Comparison of ENCODE assay signal across 9 mouse cellular contexts in genomic region chr7:80583981-80584380, GRCm38 (mm10). TPM values are rescaled to one million over a fixed set of nuclear protein-coding genes. Genes with fewer than 3 reads are reported as not detected.
A peak's percentile ranks its signal among the peaks of the same experiment; 100 is the strongest.
DNase-seq lines count a peak whose midpoint lies in the region; ATAC-seq and TF ChIP-seq lines count a peak whose summit lies in the region.
"Had no signal": no experiment of that assay in that cellular context is flagged by ENCODE, and none has a peak within 500 bp of the region (broad histone marks: within the 10 kb centered on the region; RNA-seq: fewer than 3 reads in every experiment).

No protein-coding gene starts in this region.

- DNase-seq in forebrain, embryonic 10.5 days (ENCODE audit: extremely low spot score, low spot score): peak; percentile 23
- DNase-seq in ZHBTc4 (ENCODE audit: low read depth, low spot score): peak; percentile 69
- peak; percentile 34 for DNase-seq in embryo, embryonic 11.5 days (ENCODE audit: low read depth, low spot score)
- peak; percentile 50 to 63 for DNase-seq in heart, postnatal 36 days
- DNase-seq in layer of hippocampus, adult 2 months (ENCODE audit: low spot score in 2 of 2): peak; percentile 47 to 56
- DNase-seq in lung, postnatal 36 days: peak; percentile 86
- DNase-seq in retina, postnatal 7 days (ENCODE audit: low read depth, low spot score): peak; percentile 43

- peak; percentile 93 for TF ChIP-seq CTCF in layer of hippocampus, adult 2 months (conservative IDR thresholded peaks at IDR 0.05)

- no peak for ATAC-seq in forebrain, embryonic 12.5 days (ENCODE audit: low FRiP score)

- H3K4me1 ChIP-seq in forebrain, embryonic 10.5 days: peaks cover 31% of the 10 kb centered on the region
- H3K4me1 ChIP-seq in forebrain, embryonic 12.5 days: peaks cover 14% of the 10 kb centered on the region

- no peak overlapping the region for H3K4me3 ChIP-seq in forebrain, embryonic 10.5 days
- H3K4me3 ChIP-seq in forebrain, embryonic 12.5 days (replicated peaks): no peak overlapping the region
- H3K4me3 ChIP-seq in layer of hippocampus, adult 2 months: no peak overlapping the region
- H3K4me3 ChIP-seq: limb, embryonic 15.5 days had no signal

- 0 out of 2 replicates have a peak, but pooled peaks cover 4% of the 10 kb centered on the region for H3K27me3 ChIP-seq in forebrain, embryonic 10.5 days (ENCODE audit: poor library complexity, severe bottlenecking)
- H3K27me3 ChIP-seq in forebrain, embryonic 12.5 days: peaks cover 3% of the 10 kb centered on the region; the same call in 1 of the 2 replicates
- H3K27me3 ChIP-seq: limb, embryonic 15.5 days had no signal

- H3K4me2 ChIP-seq in forebrain, embryonic 12.5 days: no peak overlapping the region
- H3K4me2 ChIP-seq: limb, embryonic 15.5 days had no signal

- H3K9me3 ChIP-seq in forebrain, embryonic 10.5 days: no peaks in the 10 kb centered on the region
- no peaks in the 10 kb centered on the region for H3K9me3 ChIP-seq in forebrain, embryonic 12.5 days
- H3K9me3 ChIP-seq: limb, embryonic 15.5 days had no signal

- no peak overlapping the region for H3K27ac ChIP-seq in forebrain, embryonic 10.5 days
- no peak overlapping the region for H3K27ac ChIP-seq in forebrain, embryonic 12.5 days
- no peak overlapping the region for H3K27ac ChIP-seq in layer of hippocampus, adult 2 months
- H3K27ac ChIP-seq: limb, embryonic 15.5 days had no signal

- WGBS in forebrain, embryonic 10.5 days: 45% methylated on average over 6 of the region's 6 CpGs
- WGBS in forebrain, embryonic 12.5 days: 45% methylated on average over 6 of the region's 6 CpGs

- peaks cover 7% of the 10 kb centered on the region for H3K36me3 ChIP-seq in forebrain, embryonic 10.5 days (replicated peaks)
- H3K36me3 ChIP-seq in forebrain, embryonic 12.5 days (replicated peaks): peaks cover 6% of the 10 kb centered on the region

- intact Hi-C loops in heart, postnatal 36 days (cut with DNase I): loop anchor here (1.0 to 2.0 kb wide), 2 partner anchors 198 to 241 kb away; partner anchors contain the start of gene Hddc3

- H3K9ac ChIP-seq in forebrain, embryonic 12.5 days: no peak overlapping the region
- H3K9ac ChIP-seq: limb, embryonic 15.5 days had no signal

RNA-seq across cellular contexts. Expression of gene Blm, which starts 49.1 kb away (rescaled TPM):
- 54.7 and 55.9 TPM in 2 replicates for polyA plus RNA-seq in forebrain, embryonic 10.5 days (2016; fragmentation: Nextera tagmentation; extraction: Ambion mirVana)
- 39.6 and 43.7 TPM in 2 replicates for polyA plus RNA-seq in forebrain, embryonic 12.5 days (2016; fragmentation: Nextera tagmentation; extraction: Ambion mirVana)
- total RNA-seq in heart, postnatal 36 days (2021): 1 to 10 TPM; 1.3 to 1.7 TPM
- total RNA-seq in layer of hippocampus, adult 2 months (2021): 1 to 10 TPM; 3.1 to 4.3 TPM

Comparison
In these comparisons a context has a peak if more than half of its experiments do, and no peak if none do; other contexts are left out.
1. DNase-seq: peak in every context shown above with its lines; median percentile 86 in lung, postnatal 36 days; 69 in ZHBTc4; 56 in heart, postnatal 36 days; 52 in layer of hippocampus, adult 2 months; 43 in retina, postnatal 7 days; 34 in embryo, embryonic 11.5 days; 23 in forebrain, embryonic 10.5 days.